Mouse (Mus musculus) testis, adult 2 months (tissue): Measurements from ENCODE around the gene Gfra1.

Experiments
- CTCF ChIP-seq: fragments of 200-500 bp; IDR thresholded peaks from 2 replicates; pipeline ENCODE4 v1.5.1; 2012; ENCODE audit warnings: low read depth, mild to moderate bottlenecking, inconsistent platforms, low read length, moderate library complexity; ENCODE audit not compliant: control insufficient read depth, insufficient read depth, insufficient replicate concordance
- POLR2A ChIP-seq: fragments of 200-500 bp; IDR thresholded peaks from 2 replicates; pipeline ENCODE4 v1.6.1; 2012; ENCODE audit warnings: low read depth, mild to moderate bottlenecking, inconsistent platforms, low read length, moderate library complexity; ENCODE audit not compliant: control insufficient read depth

DNA sequence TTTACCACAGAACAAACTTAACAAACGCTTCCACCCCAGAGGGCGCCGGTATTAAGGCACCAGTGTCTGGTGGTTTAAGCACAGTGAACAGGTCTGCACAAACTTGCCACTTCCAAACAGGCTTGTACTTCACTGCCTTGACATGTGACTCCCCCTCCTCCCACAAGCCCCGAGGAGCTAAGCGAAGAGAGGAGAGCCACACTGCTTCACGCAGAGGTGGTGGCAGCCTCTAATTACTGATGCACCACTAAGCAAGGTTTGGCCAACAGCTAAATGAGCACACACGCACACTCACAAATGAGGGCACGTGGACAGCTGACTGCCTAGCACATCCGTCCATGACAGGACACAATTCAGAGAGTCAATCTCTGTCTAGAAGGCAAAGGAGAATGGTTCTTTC, 91.0 kb downstream of the Gfra1 start:
- TF ChIP-seq CTCF (no peak), POLR2A (no peak)
